Mouse (Mus musculus): ENCODE data around the gene Dnm1.

DNA sequence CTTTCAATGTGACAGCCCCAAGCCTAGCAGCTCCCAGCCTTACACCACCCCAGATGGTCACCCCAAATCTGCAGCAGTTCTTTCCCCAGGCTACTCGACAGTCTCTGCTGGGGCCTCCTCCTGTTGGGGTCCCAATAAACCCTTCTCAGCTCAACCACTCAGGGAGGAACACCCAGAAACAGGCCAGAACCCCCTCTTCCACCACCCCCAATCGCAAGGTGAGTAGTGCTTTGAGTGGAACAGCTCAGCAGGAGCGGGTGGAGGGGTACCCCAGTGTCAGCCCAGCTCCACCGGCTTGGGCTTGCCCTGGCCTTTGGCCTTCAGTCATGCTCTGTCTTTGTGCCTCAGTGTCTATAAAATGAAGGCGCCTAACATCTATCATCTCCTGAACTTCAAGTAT lies 14.2 kb upstream of the Dnm1 start:
- no peak for TF ChIP-seq CTCF (IDR thresholded peaks at IDR 0.05; ENCODE audit: insufficient read depth, low read length)
- TF ChIP-seq POLR2A (IDR thresholded peaks at IDR 0.05; ENCODE audit: borderline replicate concordance, extremely low read depth, low read depth, low read length): no peak

All from lung, adult 2 months (tissue).